Mouse (Mus musculus): ENCODE measurements around the gene Rbp2. TPM values are rescaled to one million over a fixed set of nuclear protein-coding genes. Genes with fewer than 3 reads are reported as not detected.
A peak's percentile ranks its signal among the peaks of the same experiment; 100 is the strongest.

The Rbp2 gene
- 164 and 168 TPM in 2 replicates for polyA plus RNA-seq (2015; fragmentation: Nextera tagmentation; extraction: Ambion mirVana)

- no peak for ATAC-seq (ENCODE audit: insufficient read depth, low FRiP score)
- Histone ChIP-seq H3K4me3 (replicated peaks; ENCODE audit: low read length) (no peak within 1 kb of the TSS), H3K27me3 (ENCODE audit: control insufficient read depth, insufficient read depth, low read length) (no peaks in the 10 kb centered on the region), H3K27ac (ENCODE audit: low read length) (peak within 1 kb of the TSS; percentile 37; the same call in 1 of the 2 replicates), H3K9ac (ENCODE audit: low read length) (no peak within 1 kb of the TSS), H3K4me1 (ENCODE audit: control insufficient read depth, insufficient read depth, low read length) (no peaks in the 10 kb centered on the region), H3K9me3 (replicated peaks; ENCODE audit: control insufficient read depth, low read length) (no peaks in the 10 kb centered on the region), H3K4me2 (ENCODE audit: low read depth, low read length) (no peak within 1 kb of the TSS), H3K36me3 (ENCODE audit: control insufficient read depth, insufficient read depth, low read length) (no peaks in the 10 kb centered on the region)
- WGBS, result 82% methylated on average over 3 of the region's 3 CpGs
These were observed at the start of gene Rbp2 for GRCm38 (mm10) chr9:98485815-98486214. Rbp2 (plus strand) TSS chr9:98486115.

- H3K9ac ChIP-seq (ENCODE audit: low read length), result no peak overlapping the region
- no peaks in the 10 kb centered on the region for H3K36me3 ChIP-seq (ENCODE audit: control insufficient read depth, insufficient read depth, low read length)
- H3K27ac ChIP-seq (ENCODE audit: low read length), result no peak overlapping the region
- H3K4me3 ChIP-seq (replicated peaks; ENCODE audit: low read length), result no peak overlapping the region
- ATAC-seq (ENCODE audit: insufficient read depth, low FRiP score), result no peak
- no peaks in the 10 kb centered on the region for H3K9me3 ChIP-seq (replicated peaks; ENCODE audit: control insufficient read depth, low read length)
- no peaks in the 10 kb centered on the region for H3K27me3 ChIP-seq (ENCODE audit: control insufficient read depth, insufficient read depth, low read length)
- H3K4me1 ChIP-seq (ENCODE audit: control insufficient read depth, insufficient read depth, low read length), result peaks cover 21% of the 10 kb centered on the region; the same call in 1 of the 2 replicates
- WGBS, result 72% methylated on average over 4 of the region's 4 CpGs
- no peak overlapping the region for H3K4me2 ChIP-seq (ENCODE audit: low read depth, low read length)
These were observed 48.1 kb upstream of the Rbp2 start for GRCm38 (mm10) chr9:98437819-98438218.

- 65% methylated on average over 3 of the region's 3 CpGs for WGBS
- Histone ChIP-seq H3K4me2 (ENCODE audit: low read depth, low read length) (no peak overlapping the region), H3K4me1 (ENCODE audit: control insufficient read depth, insufficient read depth, low read length) (peaks cover 12% of the 10 kb centered on the region; the same call in 1 of the 2 replicates), H3K9me3 (replicated peaks; ENCODE audit: control insufficient read depth, low read length) (no peaks in the 10 kb centered on the region), H3K27ac (ENCODE audit: low read length) (no peak overlapping the region), H3K36me3 (ENCODE audit: control insufficient read depth, insufficient read depth, low read length) (no peaks in the 10 kb centered on the region), H3K4me3 (replicated peaks; ENCODE audit: low read length) (no peak overlapping the region), H3K9ac (ENCODE audit: low read length) (no peak overlapping the region), H3K27me3 (ENCODE audit: control insufficient read depth, insufficient read depth, low read length) (no peaks in the 10 kb centered on the region)
- ATAC-seq (ENCODE audit: insufficient read depth, low FRiP score), result no peak
These were observed 46.8 kb upstream of the Rbp2 start for GRCm38 (mm10) chr9:98439091-98439490.

- H3K9me3 ChIP-seq (replicated peaks; ENCODE audit: control insufficient read depth, low read length), result no peaks in the 10 kb centered on the region
- no peak for ATAC-seq (ENCODE audit: insufficient read depth, low FRiP score)
- no peaks in the 10 kb centered on the region for H3K36me3 ChIP-seq (ENCODE audit: control insufficient read depth, insufficient read depth, low read length)
- H3K4me3 ChIP-seq (replicated peaks; ENCODE audit: low read length), result no peak overlapping the region
- no peak overlapping the region for H3K27ac ChIP-seq (ENCODE audit: low read length)
- H3K9ac ChIP-seq (ENCODE audit: low read length), result no peak overlapping the region
- WGBS, result 54% methylated on average over 5 of the region's 5 CpGs
- H3K4me2 ChIP-seq (ENCODE audit: low read depth, low read length), result no peak overlapping the region
- H3K4me1 ChIP-seq (ENCODE audit: control insufficient read depth, insufficient read depth, low read length), result 0 out of 2 replicates have a peak, but pooled peaks cover 3% of the 10 kb centered on the region
- no peaks in the 10 kb centered on the region for H3K27me3 ChIP-seq (ENCODE audit: control insufficient read depth, insufficient read depth, low read length)
These were observed 43.3 kb upstream of the Rbp2 start for GRCm38 (mm10) chr9:98442638-98443037.

- H3K4me1 ChIP-seq (ENCODE audit: control insufficient read depth, insufficient read depth, low read length), result no peaks in the 10 kb centered on the region
- ATAC-seq (ENCODE audit: insufficient read depth, low FRiP score), result peak; percentile 28; the same call in 1 of the 2 replicates
- H3K27ac ChIP-seq (ENCODE audit: low read length), result peak overlapping the region; percentile 38; the same call in 1 of the 2 replicates
- H3K9ac ChIP-seq (ENCODE audit: low read length), result no peak overlapping the region
- WGBS, result 81% methylated on average over 9 of the region's 9 CpGs
- no peak overlapping the region for H3K4me2 ChIP-seq (ENCODE audit: low read depth, low read length)
- no peaks in the 10 kb centered on the region for H3K9me3 ChIP-seq (replicated peaks; ENCODE audit: control insufficient read depth, low read length)
- no peaks in the 10 kb centered on the region for H3K36me3 ChIP-seq (ENCODE audit: control insufficient read depth, insufficient read depth, low read length)
- H3K4me3 ChIP-seq (replicated peaks; ENCODE audit: low read length), result no peak overlapping the region
- H3K27me3 ChIP-seq (ENCODE audit: control insufficient read depth, insufficient read depth, low read length), result no peaks in the 10 kb centered on the region
These were observed 40.4 kb upstream of the Rbp2 start for GRCm38 (mm10) chr9:98445359-98446149.

- H3K4me2 ChIP-seq (ENCODE audit: low read depth, low read length), result no peak overlapping the region
- H3K4me1 ChIP-seq (ENCODE audit: control insufficient read depth, insufficient read depth, low read length), result no peaks in the 10 kb centered on the region
- H3K4me3 ChIP-seq (replicated peaks; ENCODE audit: low read length), result no peak overlapping the region
- no peak overlapping the region for H3K27ac ChIP-seq (ENCODE audit: low read length)
- H3K36me3 ChIP-seq (ENCODE audit: control insufficient read depth, insufficient read depth, low read length), result no peaks in the 10 kb centered on the region
- H3K9ac ChIP-seq (ENCODE audit: low read length), result no peak overlapping the region
- 75% methylated on average over 1 of the region's 1 CpGs for WGBS
- no peak for ATAC-seq (ENCODE audit: insufficient read depth, low FRiP score)
- H3K9me3 ChIP-seq (replicated peaks; ENCODE audit: control insufficient read depth, low read length), result peaks cover 3% of the 10 kb centered on the region; the same call in 1 of the 2 replicates
- no peaks in the 10 kb centered on the region for H3K27me3 ChIP-seq (ENCODE audit: control insufficient read depth, insufficient read depth, low read length)
These were observed 34.9 kb upstream of the Rbp2 start for GRCm38 (mm10) chr9:98450976-98451375.

- H3K36me3 ChIP-seq (ENCODE audit: control insufficient read depth, insufficient read depth, low read length), result no peaks in the 10 kb centered on the region
- H3K27ac ChIP-seq (ENCODE audit: low read length), result peak overlapping the region; percentile 55; the same call in 1 of the 2 replicates
- no peaks in the 10 kb centered on the region for H3K27me3 ChIP-seq (ENCODE audit: control insufficient read depth, insufficient read depth, low read length)
- H3K9ac ChIP-seq (ENCODE audit: low read length), result no peak overlapping the region
- H3K9me3 ChIP-seq (replicated peaks; ENCODE audit: control insufficient read depth, low read length), result no peaks in the 10 kb centered on the region
- H3K4me1 ChIP-seq (ENCODE audit: control insufficient read depth, insufficient read depth, low read length), result no peaks in the 10 kb centered on the region
- WGBS, result 38% methylated on average over 2 of the region's 2 CpGs
- no peak overlapping the region for H3K4me2 ChIP-seq (ENCODE audit: low read depth, low read length)
- ATAC-seq (ENCODE audit: insufficient read depth, low FRiP score), result peak; percentile 90
- H3K4me3 ChIP-seq (replicated peaks; ENCODE audit: low read length), result no peak overlapping the region
These were observed 19.2 kb upstream of the Rbp2 start for GRCm38 (mm10) chr9:98466709-98467108.

- Histone ChIP-seq H3K9me3 (replicated peaks; ENCODE audit: control insufficient read depth, low read length) (no peaks in the 10 kb centered on the region), H3K27me3 (ENCODE audit: control insufficient read depth, insufficient read depth, low read length) (no peaks in the 10 kb centered on the region), H3K4me2 (ENCODE audit: low read depth, low read length) (no peak overlapping the region), H3K4me3 (replicated peaks; ENCODE audit: low read length) (no peak overlapping the region), H3K36me3 (ENCODE audit: control insufficient read depth, insufficient read depth, low read length) (no peaks in the 10 kb centered on the region), H3K27ac (ENCODE audit: low read length) (no peak overlapping the region), H3K4me1 (ENCODE audit: control insufficient read depth, insufficient read depth, low read length) (no peaks in the 10 kb centered on the region), H3K9ac (ENCODE audit: low read length) (no peak overlapping the region)
- WGBS, result 80% methylated on average over 2 of the region's 2 CpGs
- ATAC-seq (ENCODE audit: insufficient read depth, low FRiP score), result no peak
These were observed 5.7 kb upstream of the Rbp2 start for GRCm38 (mm10) chr9:98480172-98480749.

- Histone ChIP-seq H3K9me3 (replicated peaks; ENCODE audit: control insufficient read depth, low read length) (no peaks in the 10 kb centered on the region), H3K4me1 (ENCODE audit: control insufficient read depth, insufficient read depth, low read length) (no peaks in the 10 kb centered on the region), H3K27ac (ENCODE audit: low read length) (no peak overlapping the region), H3K4me3 (replicated peaks; ENCODE audit: low read length) (no peak overlapping the region), H3K36me3 (ENCODE audit: control insufficient read depth, insufficient read depth, low read length) (no peaks in the 10 kb centered on the region), H3K4me2 (ENCODE audit: low read depth, low read length) (no peak overlapping the region), H3K27me3 (ENCODE audit: control insufficient read depth, insufficient read depth, low read length) (no peaks in the 10 kb centered on the region), H3K9ac (ENCODE audit: low read length) (no peak overlapping the region)
- ATAC-seq (ENCODE audit: insufficient read depth, low FRiP score), result no peak
- 74% methylated on average over 4 of the region's 4 CpGs for WGBS
These were observed 3.7 kb upstream of the Rbp2 start for GRCm38 (mm10) chr9:98482256-98482655.

Data from stomach, embryonic 16.5 days (tissue).